Mouse (Mus musculus): ENCODE measurements around the gene Vsig2.

- TF ChIP-seq CTCF (IDR thresholded peaks at IDR 0.05; ENCODE audit: control insufficient read depth, insufficient read depth, insufficient read length) (no peak), USF1 (IDR thresholded peaks at IDR 0.05; ENCODE audit: low read depth) (no peak), MYOD1 (IDR thresholded peaks at IDR 0.05; ENCODE audit: control insufficient read depth, insufficient read length, low read depth) (no peak), MAX (IDR thresholded peaks at IDR 0.05) (no peak), MYOG (IDR thresholded peaks at IDR 0.05; ENCODE audit: control insufficient read depth, extremely low read depth, insufficient read length) (no peak), CEBPB (IDR thresholded peaks at IDR 0.05; ENCODE audit: low read depth) (no peak)
These were observed 3.0 kb downstream of the Vsig2 start for GRCm38 (mm10) chr9:37541851-37542642.

All from C2C12 (cell line).